Mouse (Mus musculus): ENCODE data around the gene Kank3.

- no peak for TF ChIP-seq CTCF (IDR thresholded peaks at IDR 0.05; ENCODE audit: borderline replicate concordance, insufficient read depth, low read length)
- no peak for TF ChIP-seq POLR2A (IDR thresholded peaks at IDR 0.05; ENCODE audit: low read depth, low read length)
Measured at GRCm38 (mm10) chr17:33812475-33812874, 2.2 kb downstream of the Kank3 start.

All from embryonic fibroblast, embryonic 13.5 days (primary cell).